Mouse (Mus musculus) C2C12 (cell line): Measurements from ENCODE around the gene Prss50.

Experiments
- CEBPB ChIP-seq: IDR thresholded peaks from one replicate; pipeline ENCODE4 v1.6.1; 2011; ENCODE audit warnings: low read depth, mild to moderate bottlenecking, control low read depth, moderate library complexity
- CTCF ChIP-seq: IDR thresholded peaks from one replicate; pipeline ENCODE4 v1.5.1; 2011; ENCODE audit not compliant: control insufficient read depth, insufficient read depth, insufficient read length
- FOSL1 ChIP-seq: IDR thresholded peaks from one replicate; pipeline ENCODE4 v1.8.0; 2011; ENCODE audit warnings: mild to moderate bottlenecking, low read length; ENCODE audit not compliant: poor library complexity, insufficient read depth, severe bottlenecking
- MAX ChIP-seq: IDR thresholded peaks from one replicate; pipeline ENCODE4 v1.6.1; 2011; ENCODE audit warnings: mild to moderate bottlenecking, control low read depth
- MYOD1 ChIP-seq: IDR thresholded peaks from one replicate; pipeline ENCODE4 v1.6.1; 2011; ENCODE audit warnings: low read depth; ENCODE audit not compliant: control insufficient read depth, insufficient read length
- MYOG ChIP-seq: IDR thresholded peaks from one replicate; pipeline ENCODE4 v1.6.1; 2011; ENCODE audit not compliant: control insufficient read depth, insufficient read length; ENCODE audit errors: extremely low read depth
- USF1 ChIP-seq: IDR thresholded peaks from one replicate; pipeline ENCODE4 v1.6.1; 2011; ENCODE audit warnings: low read depth, mild to moderate bottlenecking, control low read depth, moderate library complexity

- no peak for TF ChIP-seq CTCF
- TF ChIP-seq USF1 = no peak
- no peak for TF ChIP-seq MAX
- no peak for TF ChIP-seq CEBPB
- TF ChIP-seq MYOD1 = no peak
- no peak for TF ChIP-seq MYOG
- no peak for TF ChIP-seq FOSL1
Observed at GRCm38 (mm10) chr9:110879191-110879920, 21.6 kb downstream of the Prss50 start, which contains the start of gene Als2cl.
